Mouse (Mus musculus): ENCODE data around the gene En2. TPM values are rescaled to one million over a fixed set of nuclear protein-coding genes. Genes with fewer than 3 reads are reported as not detected.

En2 gene
- total RNA-seq, 2 experiments from 2014 or later = not detected

DNA sequence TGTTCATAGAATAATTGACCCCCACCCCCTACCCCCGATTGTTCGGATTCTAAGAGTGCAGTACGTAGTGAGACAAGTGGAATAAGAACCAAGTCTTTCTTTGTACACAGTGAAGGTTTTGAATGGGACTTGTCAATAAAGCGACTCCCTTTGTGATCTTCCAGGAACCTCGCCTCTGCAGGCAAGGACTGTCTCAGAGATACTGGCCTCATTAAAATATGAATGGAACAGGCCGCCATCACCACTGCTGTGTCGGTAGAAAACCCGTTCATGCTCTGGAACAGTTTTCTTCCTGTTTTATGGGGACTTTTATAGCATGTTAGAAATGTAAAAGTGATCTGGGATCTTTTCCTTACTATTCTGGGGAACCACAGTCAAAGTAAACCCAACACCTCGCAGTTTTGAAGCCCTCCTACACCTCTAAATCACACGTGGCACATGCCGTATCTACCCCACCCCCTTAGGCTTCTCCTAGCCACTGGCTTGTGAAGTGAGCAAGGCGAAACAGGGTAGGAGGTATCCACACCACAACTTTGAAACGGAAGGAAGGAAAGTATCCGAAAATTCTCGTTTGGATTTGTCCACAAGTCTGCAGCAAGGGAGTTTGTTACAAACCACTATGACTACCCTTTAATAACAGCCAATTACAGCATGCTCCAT, 46.3 kb downstream of the En2 start:
- no peak for ATAC-seq (replicated peaks; ENCODE audit: low FRiP score, low TSS enrichment, poor library complexity, severe bottlenecking)

DNA sequence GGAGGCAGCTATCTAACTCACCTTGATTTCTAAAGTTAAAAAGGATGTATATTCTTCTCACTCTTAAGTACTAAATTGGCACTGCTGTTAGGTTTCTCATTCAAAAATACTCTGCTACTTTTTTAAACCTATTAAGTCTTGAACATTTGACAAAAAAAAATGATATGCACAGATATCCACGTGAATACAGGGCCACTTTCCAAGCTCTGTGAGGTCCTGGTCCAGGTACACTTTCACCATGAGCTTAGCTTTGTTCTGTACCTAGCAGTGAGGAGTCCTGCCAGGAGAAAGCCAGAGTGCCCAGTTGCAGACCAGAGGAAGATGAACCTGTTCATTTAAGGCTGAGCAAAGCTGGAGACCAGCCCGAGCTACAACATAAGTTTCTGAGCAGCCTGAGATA, 47.9 kb downstream of the En2 start:
- no peak for ATAC-seq (replicated peaks; ENCODE audit: low FRiP score, low TSS enrichment, poor library complexity, severe bottlenecking)

DNA sequence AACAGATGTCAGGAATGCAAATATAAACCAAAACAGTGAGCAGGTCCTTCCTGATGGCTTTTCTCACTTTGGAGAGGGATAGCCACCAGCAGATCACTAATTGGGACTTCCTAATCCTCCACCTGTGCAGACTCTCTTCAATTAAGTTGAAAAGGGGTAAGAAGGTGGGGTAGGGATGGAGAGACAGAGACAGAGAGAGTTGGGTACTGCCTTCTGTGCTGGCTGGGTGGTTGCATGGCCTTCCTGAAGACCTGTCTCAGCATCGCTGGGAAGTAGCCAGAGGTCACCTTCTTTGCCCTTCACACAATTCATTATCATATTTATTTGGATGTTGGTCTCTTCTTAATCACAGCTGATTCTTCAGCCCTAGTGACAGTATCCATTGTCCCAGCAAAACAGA, 54.1 kb downstream of the En2 start:
- no peak for ATAC-seq (replicated peaks; ENCODE audit: low FRiP score, low TSS enrichment, poor library complexity, severe bottlenecking)

Other genes with a start within 250 kb of the En2 start
- gene Insig1, start 94.3 kb upstream of the En2 start, total RNA-seq (2014; fragmentation: Nextera tagmentation) = 11.1 and 17.1 TPM in 2 replicates
- gene Insig1, start 94.3 kb upstream of the En2 start, total RNA-seq (2017) = 24.4 and 38.2 TPM in 2 replicates
- gene Cnpy1, start 80.1 kb downstream of the En2 start, total RNA-seq (2014; fragmentation: Nextera tagmentation) = not detected in 2 replicates
- gene Cnpy1, start 80.1 kb downstream of the En2 start, total RNA-seq (2017) = not detected in 2 replicates
- gene Rbm33, start 151.4 kb downstream of the En2 start, total RNA-seq (2014; fragmentation: Nextera tagmentation) = 60.5 and 63.1 TPM in 2 replicates
- gene Rbm33, start 151.4 kb downstream of the En2 start, total RNA-seq (2017) = 36.8 and 60.4 TPM in 2 replicates

Measured in megakaryocyte-erythroid progenitor cell, adult 5-6 weeks (primary cell).